Mouse (Mus musculus) forebrain, embryonic 12.5 days (tissue): ENCODE measurements around the gene Ccdc102a. TPM values are rescaled to one million over a fixed set of nuclear protein-coding genes. Genes with fewer than 3 reads are reported as not detected.

Experiments
- ATAC-seq: fragments of 200-750 bp; cut with Nextera tagmentation; 2 replicates; pipeline ENCODE4 v1.8.0; 2017; ENCODE audit warnings: moderate TSS enrichment; ENCODE audit not compliant: low FRiP score
- H3K27ac ChIP-seq: fragments of 300-500 bp; sonication (generic); 2 replicates; pipeline ENCODE4 v1.5.1; 2016; ENCODE audit warnings: mild to moderate bottlenecking
- H3K27me3 ChIP-seq: fragments of 300-500 bp; sonication (generic); 2 replicates; pipeline ENCODE4 v1.6.1; 2016; ENCODE audit warnings: mild to moderate bottlenecking
- H3K36me3 ChIP-seq: fragments of 300-500 bp; sonication (generic); replicated peaks from 2 replicates; pipeline ENCODE4 v1.6.1; 2016; ENCODE audit warnings: mild to moderate bottlenecking
- H3K4me1 ChIP-seq: fragments of 300-500 bp; sonication (generic); 2 replicates; pipeline ENCODE4 v1.6.1; 2016
- H3K4me2 ChIP-seq: fragments of 300-500 bp; sonication (generic); 2 replicates; pipeline ENCODE4 v1.6.1; 2016; ENCODE audit warnings: mild to moderate bottlenecking, moderate library complexity
- H3K4me3 ChIP-seq: fragments of 300-500 bp; sonication (generic); replicated peaks from 2 replicates; pipeline ENCODE4 v1.5.1; 2016; ENCODE audit warnings: mild to moderate bottlenecking
- H3K9ac ChIP-seq: fragments of 300-500 bp; sonication (generic); 2 replicates; pipeline ENCODE4 v1.6.1; 2016; ENCODE audit warnings: mild to moderate bottlenecking
- H3K9me3 ChIP-seq: fragments of 300-500 bp; sonication (generic); 2 replicates; pipeline ENCODE4 v1.6.1; 2016
- WGBS: fragments of 180-500 bp; shearing (Covaris S2); methylation state at CpG from one replicate; pipeline ENCODE4 v1.1.7; 2016; 5-methylcytosine and 5-hydroxymethylcytosine counted together
- polyA plus RNA-seq: library from polyadenylated mRNA; unstranded; fragments of >200 nt; fragmentation: Nextera tagmentation; extraction: Ambion mirVana; gene quantifications from 2 replicates; pipeline ENCODE4 v1.2.1, GENCODE M21; 2016

The Ccdc102a gene
- polyA plus RNA-seq, 1 experiment from 2014 or later = 15.9 TPM

DNA sequence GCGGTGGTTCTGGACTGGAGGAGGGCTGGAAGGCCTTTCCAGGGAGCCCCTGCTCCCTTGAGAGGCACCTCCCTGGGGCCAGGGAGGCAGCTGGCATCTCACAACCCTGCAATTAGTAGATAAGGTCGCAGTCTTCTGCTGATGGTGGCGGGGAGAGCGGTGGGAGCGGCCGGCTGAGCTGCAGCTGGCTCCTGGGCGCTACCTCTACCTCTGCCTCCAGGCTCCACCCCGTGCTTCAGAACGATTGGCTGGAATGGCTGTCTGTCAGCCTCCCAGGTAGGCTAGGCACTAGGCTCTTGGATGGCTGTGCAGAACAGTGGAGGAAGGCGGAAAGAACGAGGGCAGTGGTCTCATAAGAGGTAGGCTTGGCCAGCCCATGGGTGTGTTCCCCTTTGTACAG, 18.6 kb downstream of the Ccdc102a start:
- 10% methylated on average over 11 of the region's 11 CpGs for WGBS
- Histone ChIP-seq H3K9ac (no peak overlapping the region), H3K36me3 (0 out of 2 replicates have a peak, but pooled peaks cover 6% of the 10 kb centered on the region), H3K4me3 (no peak overlapping the region), H3K9me3 (no peaks in the 10 kb centered on the region), H3K27me3 (peaks cover 24% of the 10 kb centered on the region), H3K4me2 (no peak overlapping the region), H3K4me1 (peaks cover 18% of the 10 kb centered on the region), H3K27ac (no peak overlapping the region)
- ATAC-seq = 0 out of 2 replicates have a peak, but pooled peaks have one; percentile 20

DNA sequence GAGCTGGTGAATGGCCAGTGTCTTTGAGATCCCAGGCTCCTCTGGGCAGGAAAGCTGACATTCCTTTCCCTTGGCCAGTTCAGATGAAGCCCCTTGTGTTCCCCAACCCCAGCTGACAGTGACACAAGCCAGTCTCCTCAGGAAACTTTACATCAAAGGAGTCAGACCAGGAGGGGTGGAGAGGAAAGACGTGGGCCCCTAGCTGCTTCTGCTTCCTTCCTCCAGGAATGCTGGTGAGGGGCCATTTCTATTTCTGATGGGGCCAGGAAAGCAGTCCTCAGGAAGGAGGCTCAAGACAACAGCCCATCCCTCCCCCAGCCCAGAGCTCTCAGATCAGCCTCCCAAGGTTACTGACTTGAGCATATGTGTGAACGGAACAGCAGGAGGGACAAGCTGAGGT, 25.0 kb downstream of the Ccdc102a start:
- Histone ChIP-seq H3K9me3 (no peaks in the 10 kb centered on the region), H3K36me3 (no peaks in the 10 kb centered on the region), H3K4me2 (no peak overlapping the region), H3K4me3 (no peak overlapping the region), H3K9ac (no peak overlapping the region), H3K4me1 (no peaks in the 10 kb centered on the region), H3K27ac (no peak overlapping the region), H3K27me3 (peaks cover 13% of the 10 kb centered on the region; the same call in 1 of the 2 replicates)
- WGBS = 55% methylated on average over 2 of the region's 2 CpGs
- ATAC-seq = no peak

DNA sequence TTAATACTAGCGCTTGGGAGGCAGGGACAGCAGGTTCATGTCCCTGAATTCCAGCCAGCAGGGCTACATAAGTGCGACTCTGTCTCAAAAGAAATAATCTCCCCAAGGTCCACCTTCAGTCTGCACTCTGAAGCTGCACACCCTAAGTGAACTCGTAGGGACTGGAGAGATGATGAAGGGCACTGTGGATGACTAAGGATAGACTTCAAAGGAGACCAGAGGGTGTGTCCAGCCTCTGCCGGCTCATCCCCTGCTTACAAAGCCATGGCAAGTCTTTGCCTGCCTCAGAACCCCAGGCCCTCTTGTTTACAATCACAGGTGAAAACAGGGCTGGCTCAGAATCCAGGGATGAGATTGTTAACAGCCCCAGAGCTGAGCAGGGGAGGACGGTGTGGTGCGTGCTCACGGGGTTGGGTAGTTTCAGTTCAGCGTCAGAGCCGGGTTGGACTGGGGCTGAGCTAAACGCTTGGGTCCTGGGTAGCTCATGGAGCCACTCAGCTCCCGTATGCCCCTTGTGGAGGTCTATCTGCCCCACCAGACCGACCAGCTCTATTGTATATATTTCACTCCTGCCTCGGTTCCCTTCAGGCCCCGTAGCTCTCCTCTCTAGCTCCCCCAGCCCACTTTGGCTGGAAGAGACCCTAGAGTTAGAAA, 29.4 kb downstream of the Ccdc102a start:
- H3K36me3 ChIP-seq = no peaks in the 10 kb centered on the region
- WGBS = 48% methylated on average over 14 of the region's 14 CpGs
- H3K27me3 ChIP-seq = peaks cover 16% of the 10 kb centered on the region; the same call in 1 of the 2 replicates
- H3K4me2 ChIP-seq = no peak overlapping the region
- no peaks in the 10 kb centered on the region for H3K4me1 ChIP-seq
- no peak overlapping the region for H3K9ac ChIP-seq
- H3K9me3 ChIP-seq = no peaks in the 10 kb centered on the region
- no peak overlapping the region for H3K4me3 ChIP-seq
- ATAC-seq = no peak
- H3K27ac ChIP-seq = no peak overlapping the region

DNA sequence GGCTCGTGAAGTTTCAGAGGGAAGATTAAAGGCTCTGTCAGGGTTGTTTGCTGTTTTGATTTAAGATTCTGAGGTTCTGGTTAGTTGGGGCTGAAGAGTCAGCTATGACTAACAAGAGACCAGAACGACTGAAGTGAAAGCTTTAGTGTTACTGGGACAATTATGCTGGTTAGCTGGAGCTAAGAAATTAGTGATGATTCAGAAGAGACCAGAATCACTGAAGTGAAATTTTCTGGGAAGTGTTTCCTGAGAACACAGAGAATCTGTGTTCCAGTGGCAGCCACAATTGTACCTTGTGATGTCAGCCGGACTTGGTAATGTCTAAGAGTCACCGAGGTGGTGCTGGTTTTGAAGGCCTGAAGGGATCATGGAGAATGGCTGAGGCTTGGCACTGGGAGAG, 37.2 kb downstream of the Ccdc102a start:
- 81% methylated on average over 4 of the region's 4 CpGs for WGBS
- peaks cover 3% of the 10 kb centered on the region for H3K27me3 ChIP-seq
- no peak overlapping the region for H3K9ac ChIP-seq

DNA sequence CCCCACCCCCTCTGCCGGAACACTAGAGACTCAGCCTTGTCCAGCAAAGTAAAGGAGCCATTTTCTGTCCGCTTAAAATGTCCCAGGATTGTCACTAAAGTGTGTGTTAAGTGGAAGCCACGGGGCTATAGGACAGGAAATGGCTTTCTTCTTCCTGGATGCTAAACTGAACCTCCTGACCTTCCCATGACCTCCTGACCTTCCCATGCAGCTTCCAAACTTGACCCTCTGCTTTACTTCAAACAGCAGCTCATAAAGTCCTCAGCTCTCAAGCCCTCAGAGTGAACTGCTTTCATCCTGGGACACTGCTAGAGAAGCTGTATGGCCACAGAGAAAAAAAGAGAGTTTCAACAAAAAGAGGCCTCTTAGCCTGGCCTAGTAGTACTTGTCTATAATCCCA, 41.1 kb downstream of the Ccdc102a start:
- H3K4me2 ChIP-seq = peak overlapping the region; percentile 97; the same call in 1 of the 2 replicates
- ATAC-seq = no peak
- no peaks in the 10 kb centered on the region for H3K36me3 ChIP-seq
- H3K27me3 ChIP-seq = peaks cover 24% of the 10 kb centered on the region
- no peak overlapping the region for H3K9ac ChIP-seq
- no peak overlapping the region for H3K27ac ChIP-seq
- H3K4me1 ChIP-seq = peaks cover 34% of the 10 kb centered on the region
- no peak overlapping the region for H3K4me3 ChIP-seq
- 52% methylated on average over 3 of the region's 3 CpGs for WGBS
- H3K9me3 ChIP-seq = no peaks in the 10 kb centered on the region

More for the DNA sequence above, 37.2 kb downstream of the Ccdc102a start:
- Histone ChIP-seq H3K4me3 (no peak overlapping the region), H3K27ac (no peak overlapping the region), H3K4me1 (peaks cover 8% of the 10 kb centered on the region), H3K36me3 (no peaks in the 10 kb centered on the region), H3K4me2 (no peak overlapping the region), H3K9me3 (no peaks in the 10 kb centered on the region)
- ATAC-seq = no peak

DNA sequence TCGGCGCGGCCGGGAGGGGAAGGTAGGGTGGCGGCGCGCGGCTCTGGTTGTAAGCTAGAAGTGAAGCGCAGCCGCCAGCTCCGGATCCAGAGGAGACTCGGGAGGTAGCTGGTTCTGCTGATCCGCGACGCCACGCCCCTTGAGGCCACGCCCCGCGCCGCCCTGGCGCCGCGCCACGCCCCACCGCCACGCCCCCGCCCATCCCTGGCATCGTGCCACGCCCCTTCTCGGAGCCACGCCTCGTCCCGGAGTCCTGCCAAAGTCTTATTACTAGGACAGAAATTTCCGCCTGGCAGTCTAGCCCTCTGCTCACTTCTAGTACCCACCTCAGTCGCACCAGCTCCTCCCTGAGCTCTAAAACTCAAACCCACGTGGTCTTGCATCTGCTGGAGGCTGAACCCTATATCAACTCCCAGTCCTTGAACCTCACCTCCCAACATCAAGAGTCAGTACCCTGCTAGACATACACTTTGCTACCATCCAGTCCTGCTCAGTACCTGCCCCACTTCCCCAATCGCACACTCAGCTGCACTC, 41.6 kb downstream of the Ccdc102a start, which contains the start of gene Dok4:
Gene Dok4, minus strand, starts transcription at position 134 of the 534 bp plus-strand sequence.
- H3K27me3 ChIP-seq = peaks cover 24% of the 10 kb centered on the region
- no peaks in the 10 kb centered on the region for H3K9me3 ChIP-seq
- 0 out of 2 replicates have a peak within 1 kb of the TSS, but pooled peaks have one; percentile 25 for H3K27ac ChIP-seq
- under 1% methylated on average over 29 of the region's 37 CpGs for WGBS
- H3K4me3 ChIP-seq = peak within 1 kb of the TSS; percentile 60
- peaks cover 40% of the 10 kb centered on the region for H3K4me1 ChIP-seq
- H3K36me3 ChIP-seq = no peaks in the 10 kb centered on the region
- H3K4me2 ChIP-seq = peak within 1 kb of the TSS; percentile 97
- ATAC-seq = peak; percentile 80
- peak within 1 kb of the TSS; percentile 61 for H3K9ac ChIP-seq

DNA sequence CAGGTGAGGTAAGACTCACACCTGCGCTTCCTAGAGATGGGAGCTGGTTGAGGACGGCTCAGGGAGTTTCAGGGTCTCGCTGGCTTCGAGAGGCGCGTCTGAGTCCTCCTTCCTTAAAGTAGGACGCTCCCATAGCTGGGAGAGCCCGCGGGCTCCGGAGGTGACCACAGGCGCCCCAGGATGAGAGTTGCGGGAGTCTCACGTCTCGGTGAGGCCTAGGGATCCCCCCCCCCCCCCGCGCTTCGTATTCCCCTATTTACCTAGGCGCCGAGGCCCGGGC, 42.1 kb downstream of the Ccdc102a start:
- Histone ChIP-seq H3K9ac (peak overlapping the region; percentile 61), H3K4me3 (peak overlapping the region; percentile 60), H3K4me1 (peaks cover 45% of the 10 kb centered on the region), H3K4me2 (peak overlapping the region; percentile 97), H3K27ac (0 out of 2 replicates have a peak overlapping the region, but pooled peaks have one; percentile 25), H3K27me3 (peaks cover 24% of the 10 kb centered on the region), H3K9me3 (no peaks in the 10 kb centered on the region), H3K36me3 (no peaks in the 10 kb centered on the region)
- ATAC-seq = no peak
- WGBS = 0% methylated on average over 16 of the region's 20 CpGs

DNA sequence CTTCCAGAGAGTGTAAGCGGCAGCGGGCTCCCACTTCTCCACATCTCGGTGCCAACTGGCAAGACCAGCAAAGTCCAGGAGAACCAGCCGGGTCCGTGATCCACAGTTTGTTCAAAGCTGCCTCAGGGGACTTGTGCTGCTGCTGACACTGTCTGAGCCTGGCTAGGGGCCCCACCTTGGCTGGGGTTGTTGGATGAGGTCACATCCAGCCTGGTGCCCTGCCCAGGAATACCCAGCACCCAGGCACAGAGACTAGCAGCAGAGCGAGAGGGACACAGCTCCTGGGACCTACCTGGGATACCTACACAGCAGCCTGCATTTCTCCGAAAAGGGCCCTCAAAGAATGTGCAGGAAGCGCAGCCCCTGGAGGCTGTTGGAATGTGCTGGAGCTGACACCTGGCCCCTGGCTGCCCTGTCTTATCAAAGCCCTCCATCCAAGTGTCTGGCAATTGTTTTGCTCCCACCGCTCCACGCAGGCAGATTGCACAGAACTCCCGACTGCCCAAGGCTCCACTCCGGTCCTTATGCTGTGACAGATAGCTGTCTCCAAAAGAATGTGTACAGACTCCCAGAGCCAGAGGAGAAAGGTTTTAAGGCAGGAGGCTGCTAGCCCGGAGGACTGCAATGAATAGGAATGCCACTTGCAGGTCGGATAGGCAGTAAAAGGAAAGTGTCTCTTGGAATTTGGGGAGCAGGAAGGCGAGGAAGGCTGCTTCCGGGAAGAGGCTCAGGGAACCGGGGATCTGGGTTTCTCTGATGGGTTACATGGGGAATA, 42.6 kb downstream of the Ccdc102a start:
- no peak for ATAC-seq
- Histone ChIP-seq H3K9ac (peak overlapping the region; percentile 61; the same call in 1 of the 2 replicates), H3K27ac (0 out of 2 replicates have a peak overlapping the region, but pooled peaks have one; percentile 19), H3K4me1 (peaks cover 50% of the 10 kb centered on the region), H3K9me3 (no peaks in the 10 kb centered on the region), H3K4me3 (peak overlapping the region; percentile 60), H3K4me2 (peak overlapping the region; percentile 97), H3K27me3 (peaks cover 29% of the 10 kb centered on the region), H3K36me3 (no peaks in the 10 kb centered on the region)
- WGBS = 20% methylated on average over 17 of the region's 17 CpGs

DNA sequence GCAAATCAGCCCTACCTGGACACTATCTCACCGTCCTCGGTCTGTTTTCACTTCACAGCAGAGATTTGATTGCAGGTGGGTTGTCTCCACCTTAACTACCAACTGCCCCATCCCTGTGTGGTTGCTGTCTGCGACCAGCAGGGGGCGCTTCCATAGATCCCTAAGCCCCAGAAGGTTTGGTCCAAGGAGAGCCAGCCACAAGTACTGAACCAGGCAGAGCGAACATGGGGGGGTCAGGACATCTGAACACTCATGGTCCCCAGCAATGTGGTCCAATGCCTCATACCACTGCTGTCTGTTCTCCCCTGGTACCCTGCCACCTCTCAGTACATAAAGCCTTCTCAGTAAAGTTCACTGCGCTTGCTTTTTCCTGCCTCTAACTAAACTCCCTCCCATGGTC, 43.5 kb downstream of the Ccdc102a start:
- Histone ChIP-seq H3K4me2 (peak overlapping the region; percentile 97), H3K4me1 (peaks cover 59% of the 10 kb centered on the region), H3K4me3 (peak overlapping the region; percentile 60), H3K9me3 (no peaks in the 10 kb centered on the region), H3K27ac (0 out of 2 replicates have a peak overlapping the region, but pooled peaks have one; percentile 42), H3K36me3 (no peaks in the 10 kb centered on the region), H3K9ac (no peak overlapping the region), H3K27me3 (peaks cover 36% of the 10 kb centered on the region)
- 13% methylated on average over 6 of the region's 6 CpGs for WGBS
- ATAC-seq = no peak

DNA sequence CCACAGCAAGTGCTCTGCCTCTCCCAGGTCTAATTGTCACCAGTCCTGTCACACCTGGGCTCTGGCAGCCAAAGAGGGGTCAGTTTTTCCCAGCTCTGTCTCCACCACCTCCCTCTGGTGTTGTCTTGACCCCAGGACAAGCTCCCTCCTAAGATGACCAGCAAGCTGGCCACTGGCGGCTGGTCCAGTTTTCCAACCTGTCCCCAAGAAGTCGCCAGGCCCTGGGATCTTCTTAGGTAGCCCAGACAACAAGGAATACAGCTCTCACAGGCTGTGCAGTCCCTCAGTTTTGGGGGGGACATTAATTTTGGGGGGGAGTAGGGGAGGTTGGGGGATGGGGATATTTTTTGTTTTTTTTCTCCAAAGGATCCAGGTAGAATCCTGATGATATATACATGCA, 45.3 kb downstream of the Ccdc102a start:
- peaks cover 72% of the 10 kb centered on the region for H3K4me1 ChIP-seq
- no peak overlapping the region for H3K4me3 ChIP-seq
- H3K9me3 ChIP-seq = no peaks in the 10 kb centered on the region
- H3K27me3 ChIP-seq = peaks cover 36% of the 10 kb centered on the region
- peak overlapping the region; percentile 57; the same call in 1 of the 2 replicates for H3K27ac ChIP-seq
- peak overlapping the region; percentile 3; the same call in 1 of the 2 replicates for H3K4me2 ChIP-seq
- peaks cover 3% of the 10 kb centered on the region; the same call in 1 of the 2 replicates for H3K36me3 ChIP-seq
- 81% methylated on average over 2 of the region's 2 CpGs for WGBS
- ATAC-seq = no peak
- H3K9ac ChIP-seq = no peak overlapping the region

DNA sequence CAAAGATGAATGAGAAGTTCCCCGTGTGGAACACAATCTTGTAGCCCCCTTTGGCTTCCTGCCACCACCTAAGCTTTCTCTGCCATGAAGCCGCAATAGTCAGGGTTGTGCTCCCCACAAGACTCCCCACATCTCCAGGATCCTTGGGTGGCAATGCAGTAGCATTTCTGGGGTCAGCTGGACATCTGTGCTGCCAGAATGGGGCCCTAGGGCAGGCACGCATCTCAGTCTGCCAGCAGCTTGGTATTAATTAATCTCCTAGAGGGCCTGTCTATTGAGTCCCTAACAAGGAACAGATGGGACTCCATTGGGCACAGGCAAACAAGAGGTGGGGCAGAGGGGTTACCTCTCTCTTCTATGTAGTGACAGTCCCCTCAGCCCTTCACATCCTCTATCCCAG, 45.7 kb downstream of the Ccdc102a start:
- Histone ChIP-seq H3K27ac (peak overlapping the region; percentile 57), H3K4me3 (no peak overlapping the region), H3K36me3 (peaks cover 3% of the 10 kb centered on the region; the same call in 1 of the 2 replicates), H3K4me2 (peak overlapping the region; percentile 3), H3K9me3 (no peaks in the 10 kb centered on the region), H3K9ac (no peak overlapping the region), H3K27me3 (peaks cover 36% of the 10 kb centered on the region), H3K4me1 (peaks cover 72% of the 10 kb centered on the region)
- ATAC-seq = no peak
- 30% methylated on average over 3 of the region's 3 CpGs for WGBS
